Comparison of ENCODE assay signal across 8 mouse cellular contexts in the genomic region with DNA sequence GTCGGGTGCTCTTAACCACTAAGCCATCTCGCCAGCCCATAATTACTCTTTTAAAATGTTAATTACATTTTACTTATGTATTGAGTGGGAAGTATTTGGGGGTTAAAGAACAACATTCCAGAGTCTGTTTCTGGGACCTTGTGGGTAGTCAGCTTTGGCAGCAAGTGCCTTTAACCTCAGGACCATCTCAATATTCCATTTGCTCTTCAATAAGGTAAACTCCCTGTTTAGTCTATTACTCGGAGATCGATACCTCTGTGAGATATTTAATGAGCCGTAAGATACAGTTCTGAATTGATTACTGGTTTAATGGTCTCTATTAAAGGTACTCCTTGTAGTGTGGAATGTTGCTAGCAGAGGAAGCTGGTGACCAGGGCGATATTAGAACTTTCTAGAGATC. TPM values are rescaled to one million over a fixed set of nuclear protein-coding genes. Genes with fewer than 3 reads are reported as not detected.
DNase-seq lines count a peak whose midpoint lies in the region; ATAC-seq and TF ChIP-seq lines count a peak whose summit lies in the region.

No protein-coding gene starts in this region.

- intact Hi-C loops in left cerebral cortex, postnatal 14 days (cut with DNase I) = loop anchor here (1.0 kb wide), 1 partner anchor 119 kb away; the partner anchor contains the start of gene Mertk
- intact Hi-C loops in gastrocnemius, postnatal 14 days (cut with DNase I; ENCODE audit: low total_unique reads) = loop anchor here (5.0 kb wide), 1 partner anchor 120 kb away; the partner anchor contains the start of gene Mertk

- DNase-seq in heart, adult 8-10 months (ENCODE audit: low spot score) = no peak
- no peak for DNase-seq in hindbrain, embryonic 14.5 days (ENCODE audit: low spot score)
- no peak for DNase-seq in left cerebral cortex, postnatal 14 days (ENCODE audit: low spot score in 2 of 2)
- no peak for DNase-seq in gastrocnemius, postnatal 14 days
- DNase-seq in urinary bladder, adult 18-20 months (ENCODE audit: low spot score in 2 of 2) = no peak

- TF ChIP-seq CTCF in bone marrow macrophage, adult 2 months (IDR thresholded peaks at IDR 0.05; ENCODE audit: low read depth, low read length) = no peak

- peak overlapping the region; percentile 77 for H3K4me3 ChIP-seq in heart, embryonic 13.5 days
- H3K4me3 ChIP-seq in bone marrow macrophage, adult 2 months (ENCODE audit: insufficient read depth, low read length) = no peak overlapping the region
- H3K4me3 ChIP-seq in hindbrain, embryonic 14.5 days (replicated peaks; ENCODE audit: low read length) = peak overlapping the region; percentile 81
- H3K4me3 ChIP-seq in midbrain, embryonic 12.5 days = peak overlapping the region; percentile 55; the same call in 1 of the 2 replicates

- no peaks in the 10 kb centered on the region for H3K36me3 ChIP-seq in heart, embryonic 13.5 days
- H3K36me3 ChIP-seq in hindbrain, embryonic 14.5 days (replicated peaks; ENCODE audit: control insufficient read depth, insufficient read depth) = no peaks in the 10 kb centered on the region
- no peaks in the 10 kb centered on the region for H3K36me3 ChIP-seq in midbrain, embryonic 12.5 days

- peak overlapping the region; percentile 48 for H3K9ac ChIP-seq in heart, embryonic 13.5 days
- H3K9ac ChIP-seq in hindbrain, embryonic 14.5 days = no peak overlapping the region
- H3K9ac ChIP-seq in midbrain, embryonic 12.5 days (replicated peaks) = no peak overlapping the region

- no peaks in the 10 kb centered on the region for H3K9me3 ChIP-seq in heart, embryonic 13.5 days
- no peaks in the 10 kb centered on the region for H3K9me3 ChIP-seq in hindbrain, embryonic 14.5 days (ENCODE audit: control insufficient read depth, low read length)
- no peaks in the 10 kb centered on the region for H3K9me3 ChIP-seq in midbrain, embryonic 12.5 days

- TF ChIP-seq POLR2A in bone marrow macrophage, adult 2 months (IDR thresholded peaks at IDR 0.05; ENCODE audit: borderline replicate concordance, low read depth, low read length) = no peak

- WGBS in heart, embryonic 13.5 days = 49% methylated on average over 6 of the region's 6 CpGs
- WGBS in hindbrain, embryonic 14.5 days = 53% methylated on average over 6 of the region's 6 CpGs
- WGBS in midbrain, embryonic 12.5 days = 48% methylated on average over 6 of the region's 6 CpGs

- peak overlapping the region; percentile 93 for H3K27ac ChIP-seq in heart, embryonic 13.5 days (replicated peaks)
- H3K27ac ChIP-seq in bone marrow macrophage, adult 2 months (ENCODE audit: insufficient read depth, low read depth, low read length) = peak overlapping the region; percentile 45; the same call in 1 of the 2 replicates
- H3K27ac ChIP-seq in hindbrain, embryonic 14.5 days = no peak overlapping the region
- H3K27ac ChIP-seq in midbrain, embryonic 12.5 days (replicated peaks) = no peak overlapping the region

- H3K4me1 ChIP-seq in heart, embryonic 13.5 days = peaks cover 19% of the 10 kb centered on the region
- H3K4me1 ChIP-seq in bone marrow macrophage, adult 2 months (ENCODE audit: control insufficient read depth, insufficient read depth, low read length) = peaks cover 17% of the 10 kb centered on the region
- peaks cover 16% of the 10 kb centered on the region; the same call in 1 of the 2 replicates for H3K4me1 ChIP-seq in hindbrain, embryonic 14.5 days (replicated peaks; ENCODE audit: control insufficient read depth, insufficient read depth, low read length)
- H3K4me1 ChIP-seq in midbrain, embryonic 12.5 days = peaks cover 13% of the 10 kb centered on the region

- H3K27me3 ChIP-seq in heart, embryonic 13.5 days (replicated peaks) = no peaks in the 10 kb centered on the region
- no peaks in the 10 kb centered on the region for H3K27me3 ChIP-seq in hindbrain, embryonic 14.5 days (ENCODE audit: control insufficient read depth, insufficient read depth, low read length)
- no peaks in the 10 kb centered on the region for H3K27me3 ChIP-seq in midbrain, embryonic 12.5 days

- peak overlapping the region; percentile 85 for H3K4me2 ChIP-seq in heart, embryonic 13.5 days
- H3K4me2 ChIP-seq in hindbrain, embryonic 14.5 days (replicated peaks) = peak overlapping the region; percentile 78
- peak overlapping the region; percentile 77 for H3K4me2 ChIP-seq in midbrain, embryonic 12.5 days (replicated peaks)

- ATAC-seq in heart, embryonic 13.5 days (ENCODE audit: extremely low read depth, insufficient number of reproducible peaks, low FRiP score, low TSS enrichment) = no peak
- no peak for ATAC-seq in hindbrain, embryonic 14.5 days (ENCODE audit: low FRiP score)
- ATAC-seq in midbrain, embryonic 12.5 days (ENCODE audit: low FRiP score, low read depth) = no peak

RNA-seq across cellular contexts. Expression of gene Tmem87b, which starts 1.0 kb away (rescaled TPM):
- polyA plus RNA-seq in heart, embryonic 13.5 days (2015; fragmentation: Nextera tagmentation; extraction: Ambion mirVana) = 23.2 and 25.6 TPM in 2 replicates
- total RNA-seq in heart, adult 8-10 months (2022) = 10 to 100 TPM; 18.0 to 20.6 (median 19.3) TPM
- polyA plus RNA-seq in bone marrow macrophage, adult 2 months (2012; ENCODE audit: insufficient read depth, insufficient read length, missing spikeins) = 57.6 and 61.0 TPM in 2 replicates
- polyA plus RNA-seq in hindbrain, embryonic 14.5 days (2014; fragmentation: Nextera tagmentation; extraction: Ambion mirVana) = 35.6 and 35.9 TPM in 2 replicates
- 33.2 and 34.3 TPM in 2 replicates for polyA plus RNA-seq in midbrain, embryonic 12.5 days (2016; fragmentation: Nextera tagmentation; extraction: Ambion mirVana)
- 10 to 100 TPM; 32.7 to 33.5 TPM for total RNA-seq in left cerebral cortex, postnatal 14 days (2021)
- 10 to 100 TPM; 13.0 to 13.3 TPM for total RNA-seq in gastrocnemius, postnatal 14 days (2021)

RNA-seq across cellular contexts. Expression of gene Fbln7, which starts 45.9 kb away (rescaled TPM):
- polyA plus RNA-seq in heart, embryonic 13.5 days (2015; fragmentation: Nextera tagmentation; extraction: Ambion mirVana) = 1.6 and 1.8 TPM in 2 replicates
- 1 to 10 TPM in 1 of 4 experiments, under 1 TPM in 3; 0.26 to 1.2 (median 0.81) TPM for total RNA-seq in heart, adult 8-10 months (2022)
- not detected in 2 replicates for polyA plus RNA-seq in bone marrow macrophage, adult 2 months (2012; ENCODE audit: insufficient read depth, insufficient read length, missing spikeins)
- 2.6 and 2.8 TPM in 2 replicates for polyA plus RNA-seq in hindbrain, embryonic 14.5 days (2014; fragmentation: Nextera tagmentation; extraction: Ambion mirVana)
- 1.9 and 2.2 TPM in 2 replicates for polyA plus RNA-seq in midbrain, embryonic 12.5 days (2016; fragmentation: Nextera tagmentation; extraction: Ambion mirVana)
- 1 to 10 TPM; 4.0 to 4.8 TPM for total RNA-seq in left cerebral cortex, postnatal 14 days (2021)
- 10 to 100 TPM; 10.3 to 10.5 TPM for total RNA-seq in gastrocnemius, postnatal 14 days (2021)

Comparison
In these comparisons a context has a peak if more than half of its experiments do, and no peak if none do; other contexts are left out.
1. H3K27ac ChIP-seq: peak in heart, embryonic 13.5 days (single experiment) and bone marrow macrophage, adult 2 months (single experiment); none in hindbrain, embryonic 14.5 days (single experiment) and midbrain, embryonic 12.5 days (single experiment).
2. Peak in every context shown above with its lines, with median percentiles within 50 percentile points of each other: H3K4me2 ChIP-seq.